Mouse (Mus musculus) testis, adult 2 months (tissue): Measurements from ENCODE around the gene Spata2.

Source experiments
- CTCF ChIP-seq: fragments of 200-500 bp; IDR thresholded peaks from 2 replicates; pipeline ENCODE4 v1.5.1; 2012; ENCODE audit warnings: low read depth, mild to moderate bottlenecking, inconsistent platforms, low read length, moderate library complexity; ENCODE audit not compliant: control insufficient read depth, insufficient read depth, insufficient replicate concordance
- POLR2A ChIP-seq: fragments of 200-500 bp; IDR thresholded peaks from 2 replicates; pipeline ENCODE4 v1.6.1; 2012; ENCODE audit warnings: low read depth, mild to moderate bottlenecking, inconsistent platforms, low read length, moderate library complexity; ENCODE audit not compliant: control insufficient read depth

DNA sequence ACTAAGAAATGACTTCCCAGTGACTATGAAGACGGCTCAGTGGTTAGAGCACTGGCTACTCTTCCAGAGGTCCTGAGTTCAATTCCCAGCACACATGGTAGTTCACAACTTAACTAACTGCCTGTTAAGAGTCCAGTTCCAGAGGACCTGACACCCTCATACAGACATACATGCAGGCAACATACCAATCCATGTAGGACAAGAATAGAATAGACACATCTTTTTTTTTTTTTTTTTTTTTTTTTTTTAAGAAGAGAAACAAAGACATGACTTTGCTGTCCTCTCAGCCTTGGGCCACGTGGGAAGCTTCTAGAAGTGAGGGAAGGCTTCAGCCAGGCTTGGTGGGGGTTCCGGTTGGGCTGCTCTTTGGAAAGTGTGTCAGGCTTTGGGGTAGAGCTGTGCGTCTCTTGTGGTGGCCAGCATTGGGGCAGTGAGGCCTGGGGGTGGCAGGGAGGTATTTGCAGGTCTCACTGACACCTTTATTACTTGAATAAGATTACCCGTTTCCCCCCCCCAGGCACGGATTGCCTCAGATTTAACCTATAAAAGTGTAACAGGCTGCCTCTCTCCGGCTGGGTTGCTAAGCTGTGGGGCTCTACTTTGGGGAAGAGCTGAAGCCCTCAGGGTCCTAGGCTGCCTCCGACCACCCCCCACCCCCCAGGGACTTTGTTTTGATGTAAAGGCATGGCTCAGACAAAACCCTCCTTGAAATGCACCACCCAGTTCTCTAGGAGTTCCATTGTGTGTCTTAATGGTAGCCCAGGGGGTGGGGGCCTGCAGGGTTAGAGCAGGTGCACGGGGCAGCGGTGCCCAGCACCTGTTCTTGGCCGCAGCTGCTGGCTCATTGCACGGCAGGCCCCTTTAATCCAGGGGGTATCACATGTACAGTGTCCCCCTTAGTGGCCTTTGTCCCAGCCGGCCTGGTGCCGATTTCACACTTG, 47.1 kb upstream of the Spata2 start:
- TF ChIP-seq CTCF (no peak), POLR2A (no peak)
